Mouse (Mus musculus): ENCODE results near the gene Nrbp1. TPM values are rescaled to one million over a fixed set of nuclear protein-coding genes. Genes with fewer than 3 reads are reported as not detected.

Nrbp1 gene
- 138 and 140 TPM in 2 replicates for polyA plus RNA-seq (2014; fragmentation: Nextera tagmentation; extraction: Ambion mirVana)

GRCm38 (mm10) chr5:31240637-31241521, at the start of gene Nrbp1, which contains the start of gene Gm9970:
Gene Nrbp1 (plus strand): TSS chr5:31240864.
Gene Gm9970 (minus strand): TSS chr5:31241232.
- DNase-seq (ENCODE audit: low spot score) = peak; percentile 97
- Histone ChIP-seq H3K36me3 (replicated peaks; ENCODE audit: control insufficient read depth, insufficient read depth, low read depth, low read length) (peaks cover 2% of the 10 kb centered on the region; the same call in 1 of the 2 replicates), H3K4me2 (ENCODE audit: low read depth, low read length) (peak within 1 kb of the TSS; percentile 71), H3K4me3 (ENCODE audit: low read depth, low read length) (peak within 1 kb of the TSS; percentile 93), H3K27ac (replicated peaks; ENCODE audit: low read depth, low read length) (peak within 1 kb of the TSS; percentile 96), H3K9ac (replicated peaks; ENCODE audit: low read length) (peak within 1 kb of the TSS; percentile 94), H3K4me1 (ENCODE audit: control insufficient read depth, insufficient read depth, low read length) (no peaks in the 10 kb centered on the region), H3K27me3 (ENCODE audit: control insufficient read depth, insufficient read depth, low read length) (no peaks in the 10 kb centered on the region), H3K9me3 (replicated peaks; ENCODE audit: control insufficient read depth, low read length) (no peaks in the 10 kb centered on the region)
- peak; percentile 97 for ATAC-seq (replicated peaks; ENCODE audit: insufficient number of reproducible peaks, low FRiP score, low TSS enrichment, low read depth)
- WGBS = under 1% methylated on average over 64 of the region's 103 CpGs

GRCm38 (mm10) chr5:31192045-31192938, 48.4 kb upstream of the Nrbp1 start:
- Histone ChIP-seq H3K4me2 (ENCODE audit: low read depth, low read length) (peak overlapping the region; percentile 70), H3K9me3 (replicated peaks; ENCODE audit: control insufficient read depth, low read length) (no peaks in the 10 kb centered on the region), H3K36me3 (replicated peaks; ENCODE audit: control insufficient read depth, insufficient read depth, low read depth, low read length) (peaks cover 13% of the 10 kb centered on the region), H3K4me1 (ENCODE audit: control insufficient read depth, insufficient read depth, low read length) (0 out of 2 replicates have a peak, but pooled peaks cover 2% of the 10 kb centered on the region), H3K27me3 (ENCODE audit: control insufficient read depth, insufficient read depth, low read length) (no peaks in the 10 kb centered on the region), H3K9ac (replicated peaks; ENCODE audit: low read length) (peak overlapping the region; percentile 80), H3K4me3 (ENCODE audit: low read depth, low read length) (peak overlapping the region; percentile 75), H3K27ac (replicated peaks; ENCODE audit: low read depth, low read length) (peak overlapping the region; percentile 31)
- 14% methylated on average over 42 of the region's 42 CpGs for WGBS
- DNase-seq (ENCODE audit: low spot score) = peak; percentile 62
- peak; percentile 51 for ATAC-seq (replicated peaks; ENCODE audit: insufficient number of reproducible peaks, low FRiP score, low TSS enrichment, low read depth)

- H3K27ac ChIP-seq (replicated peaks; ENCODE audit: low read depth, low read length) = peak within 1 kb of the TSS; percentile 31
- DNase-seq (ENCODE audit: low spot score) (peak; percentile 99), ATAC-seq (replicated peaks; ENCODE audit: insufficient number of reproducible peaks, low FRiP score, low TSS enrichment, low read depth) (peak; percentile 96)
- H3K4me3 ChIP-seq (ENCODE audit: low read depth, low read length) = peak within 1 kb of the TSS; percentile 75
- H3K27me3 ChIP-seq (ENCODE audit: control insufficient read depth, insufficient read depth, low read length) = no peaks in the 10 kb centered on the region
- H3K4me2 ChIP-seq (ENCODE audit: low read depth, low read length) = peak within 1 kb of the TSS; percentile 70
- H3K9me3 ChIP-seq (replicated peaks; ENCODE audit: control insufficient read depth, low read length) = no peaks in the 10 kb centered on the region
- H3K4me1 ChIP-seq (ENCODE audit: control insufficient read depth, insufficient read depth, low read length) = 0 out of 2 replicates have a peak, but pooled peaks cover 2% of the 10 kb centered on the region
- peak within 1 kb of the TSS; percentile 86 for H3K9ac ChIP-seq (replicated peaks; ENCODE audit: low read length)
- WGBS = under 1% methylated on average over 48 of the region's 48 CpGs
- H3K36me3 ChIP-seq (replicated peaks; ENCODE audit: control insufficient read depth, insufficient read depth, low read depth, low read length) = peaks cover 18% of the 10 kb centered on the region
Measured at GRCm38 (mm10) chr5:31192939-31193630, 47.6 kb upstream of the Nrbp1 start, which contains the start of the genes Snx17 and Eif2b4. Gene Snx17 (plus strand): TSS chr5:31193227. Gene Eif2b4 (minus strand): TSS chr5:31193430.

GRCm38 (mm10) chr5:31193631-31194281, 46.9 kb upstream of the Nrbp1 start:
- 11% methylated on average over 25 of the region's 25 CpGs for WGBS
- Histone ChIP-seq H3K4me2 (ENCODE audit: low read depth, low read length) (peak overlapping the region; percentile 70), H3K4me3 (ENCODE audit: low read depth, low read length) (peak overlapping the region; percentile 75), H3K27me3 (ENCODE audit: control insufficient read depth, insufficient read depth, low read length) (no peaks in the 10 kb centered on the region), H3K9ac (replicated peaks; ENCODE audit: low read length) (peak overlapping the region; percentile 86), H3K27ac (replicated peaks; ENCODE audit: low read depth, low read length) (no peak overlapping the region; the same call in 1 of the 2 replicates), H3K36me3 (replicated peaks; ENCODE audit: control insufficient read depth, insufficient read depth, low read depth, low read length) (peaks cover 18% of the 10 kb centered on the region), H3K4me1 (ENCODE audit: control insufficient read depth, insufficient read depth, low read length) (0 out of 2 replicates have a peak, but pooled peaks cover 2% of the 10 kb centered on the region), H3K9me3 (replicated peaks; ENCODE audit: control insufficient read depth, low read length) (no peaks in the 10 kb centered on the region)
- DNase-seq (ENCODE audit: low spot score) = peak; percentile 13
- ATAC-seq (replicated peaks; ENCODE audit: insufficient number of reproducible peaks, low FRiP score, low TSS enrichment, low read depth) = peak; percentile 3; the same call in 1 of the 2 replicates

GRCm38 (mm10) chr5:31194486-31195485, 45.9 kb upstream of the Nrbp1 start:
- no peak overlapping the region for H3K27ac ChIP-seq (replicated peaks; ENCODE audit: low read depth, low read length)
- H3K4me2 ChIP-seq (ENCODE audit: low read depth, low read length) = no peak overlapping the region
- H3K27me3 ChIP-seq (ENCODE audit: control insufficient read depth, insufficient read depth, low read length) = no peaks in the 10 kb centered on the region
- H3K9me3 ChIP-seq (replicated peaks; ENCODE audit: control insufficient read depth, low read length) = no peaks in the 10 kb centered on the region
- H3K9ac ChIP-seq (replicated peaks; ENCODE audit: low read length) = no peak overlapping the region
- no peak for DNase-seq (ENCODE audit: low spot score)
- 91% methylated on average over 16 of the region's 16 CpGs for WGBS
- H3K4me3 ChIP-seq (ENCODE audit: low read depth, low read length) = no peak overlapping the region
- H3K4me1 ChIP-seq (ENCODE audit: control insufficient read depth, insufficient read depth, low read length) = 0 out of 2 replicates have a peak, but pooled peaks cover 2% of the 10 kb centered on the region
- H3K36me3 ChIP-seq (replicated peaks; ENCODE audit: control insufficient read depth, insufficient read depth, low read depth, low read length) = peaks cover 20% of the 10 kb centered on the region
- ATAC-seq (replicated peaks; ENCODE audit: insufficient number of reproducible peaks, low FRiP score, low TSS enrichment, low read depth) = no peak

- H3K27me3 ChIP-seq (ENCODE audit: control insufficient read depth, insufficient read depth, low read length) = no peaks in the 10 kb centered on the region
- peaks cover 5% of the 10 kb centered on the region for H3K9me3 ChIP-seq (replicated peaks; ENCODE audit: control insufficient read depth, low read length)
- H3K4me2 ChIP-seq (ENCODE audit: low read depth, low read length) = no peak overlapping the region
- H3K9ac ChIP-seq (replicated peaks; ENCODE audit: low read length) = no peak overlapping the region
- 0 out of 2 replicates have a peak, but pooled peaks cover 2% of the 10 kb centered on the region for H3K4me1 ChIP-seq (ENCODE audit: control insufficient read depth, insufficient read depth, low read length)
- peaks cover 27% of the 10 kb centered on the region for H3K36me3 ChIP-seq (replicated peaks; ENCODE audit: control insufficient read depth, insufficient read depth, low read depth, low read length)
- DNase-seq (ENCODE audit: low spot score) (no peak), ATAC-seq (replicated peaks; ENCODE audit: insufficient number of reproducible peaks, low FRiP score, low TSS enrichment, low read depth) (no peak)
- WGBS = 94% methylated on average over 4 of the region's 4 CpGs
- H3K4me3 ChIP-seq (ENCODE audit: low read depth, low read length) = no peak overlapping the region
- no peak overlapping the region for H3K27ac ChIP-seq (replicated peaks; ENCODE audit: low read depth, low read length)
Measured at GRCm38 (mm10) chr5:31195671-31196070, 45.0 kb upstream of the Nrbp1 start.
